17 mouse cellular contexts compared by ENCODE assay signal in genomic region chr11:69253131-69253530, GRCm38 (mm10). TPM values are rescaled to one million over a fixed set of nuclear protein-coding genes. Genes with fewer than 3 reads are reported as not detected.
DNase-seq lines count a peak whose midpoint lies in the region; ATAC-seq and TF ChIP-seq lines count a peak whose summit lies in the region.
"Had no signal": no experiment of that assay in that cellular context is flagged by ENCODE, and none has a peak within 500 bp of the region (broad histone marks: within the 10 kb centered on the region; RNA-seq: fewer than 3 reads in every experiment).

No protein-coding gene starts in this region.

- no peak for TF ChIP-seq CTCF in heart, postnatal 0 days (IDR thresholded peaks at IDR 0.05; ENCODE audit: low read depth)

- no peak for ATAC-seq in embryonic facial prominence, embryonic 13.5 days (ENCODE audit: insufficient number of reproducible peaks, insufficient read depth, low FRiP score, low TSS enrichment, low read depth)
- peak; percentile 75 for ATAC-seq in heart, postnatal 0 days (ENCODE audit: insufficient read depth, low read depth)
- no peak for ATAC-seq in midbrain, embryonic 12.5 days (ENCODE audit: low FRiP score, low read depth)
- no peak for ATAC-seq in midbrain, embryonic 16.5 days
- no peak for ATAC-seq in erythroblast, adult 5-6 weeks (replicated peaks; ENCODE audit: low FRiP score, poor library complexity, severe bottlenecking)
- ATAC-seq: forebrain, embryonic 13.5 days had no signal

- no peak for DNase-seq in embryonic facial prominence, embryonic 10.5 days (ENCODE audit: low spot score)
- DNase-seq in heart, postnatal 0 days (ENCODE audit: low spot score): peak; percentile 45
- DNase-seq in heart, postnatal 36 days: no peak
- DNase-seq in ovary, adult 18-20 months (ENCODE audit: low spot score): no peak
- DNase-seq: adrenal gland, postnatal 10 days; cerebellum, adult 9-10 months; embryo, embryonic 11 days; gastrocnemius, adult 2 months; thymus, postnatal 25 days had no signal

- peaks cover 31% of the 10 kb centered on the region for H3K4me1 ChIP-seq in embryonic facial prominence, embryonic 13.5 days
- peaks cover 18% of the 10 kb centered on the region for H3K4me1 ChIP-seq in embryonic facial prominence, embryonic 10.5 days
- H3K4me1 ChIP-seq in heart, postnatal 0 days (ENCODE audit: control insufficient read depth, insufficient read depth): no peaks in the 10 kb centered on the region; the same call in 1 of the 2 replicates
- H3K4me1 ChIP-seq in midbrain, embryonic 12.5 days: peaks cover 8% of the 10 kb centered on the region; the same call in 1 of the 2 replicates
- no peaks in the 10 kb centered on the region for H3K4me1 ChIP-seq in midbrain, embryonic 16.5 days (ENCODE audit: control insufficient read depth, insufficient read depth, low read length)
- H3K4me1 ChIP-seq: forebrain, embryonic 13.5 days had no signal

- intact Hi-C loops in heart, postnatal 36 days (cut with DNase I): no loop called here

- H3K4me2 ChIP-seq in embryonic facial prominence, embryonic 13.5 days: peak overlapping the region; percentile 33
- peak overlapping the region; percentile 31 for H3K4me2 ChIP-seq in heart, postnatal 0 days (ENCODE audit: low read depth, low read length)
- H3K4me2 ChIP-seq in midbrain, embryonic 12.5 days (replicated peaks): peak overlapping the region; percentile 18; the same call in 1 of the 2 replicates
- no peak overlapping the region for H3K4me2 ChIP-seq in midbrain, embryonic 16.5 days (ENCODE audit: low read length)
- H3K4me2 ChIP-seq: forebrain, embryonic 13.5 days; kidney, embryonic 15.5 days had no signal

- H3K9ac ChIP-seq in embryonic facial prominence, embryonic 13.5 days: no peak overlapping the region
- no peak overlapping the region for H3K9ac ChIP-seq in heart, postnatal 0 days (replicated peaks; ENCODE audit: low read depth, low read length)
- H3K9ac ChIP-seq in midbrain, embryonic 12.5 days (replicated peaks): no peak overlapping the region
- no peak overlapping the region for H3K9ac ChIP-seq in midbrain, embryonic 16.5 days (ENCODE audit: low read depth, low read length)
- H3K9ac ChIP-seq: forebrain, embryonic 13.5 days; kidney, embryonic 15.5 days; liver, embryonic 14.5 days had no signal

- TF ChIP-seq EP300 in heart, postnatal 0 days (IDR thresholded peaks at IDR 0.05; ENCODE audit: low read depth): no peak

- H3K27me3 ChIP-seq in embryonic facial prominence, embryonic 13.5 days: no peaks in the 10 kb centered on the region
- H3K27me3 ChIP-seq in embryonic facial prominence, embryonic 10.5 days (replicated peaks; ENCODE audit: low read depth, poor library complexity, severe bottlenecking): 0 out of 2 replicates have a peak, but pooled peaks cover under 1% of the 10 kb centered on the region
- H3K27me3 ChIP-seq in heart, postnatal 0 days (ENCODE audit: control insufficient read depth, insufficient read depth, low read length): no peaks in the 10 kb centered on the region
- no peaks in the 10 kb centered on the region for H3K27me3 ChIP-seq in midbrain, embryonic 12.5 days
- H3K27me3 ChIP-seq in midbrain, embryonic 16.5 days (ENCODE audit: control insufficient read depth, insufficient read depth, low read depth, low read length): no peaks in the 10 kb centered on the region

- peak overlapping the region; percentile 81 for H3K27ac ChIP-seq in embryonic facial prominence, embryonic 13.5 days
- no peak overlapping the region for H3K27ac ChIP-seq in embryonic facial prominence, embryonic 10.5 days (replicated peaks)
- peak overlapping the region; percentile 51 for H3K27ac ChIP-seq in heart, postnatal 0 days (ENCODE audit: low read depth)
- H3K27ac ChIP-seq in midbrain, embryonic 12.5 days (replicated peaks): no peak overlapping the region
- no peak overlapping the region for H3K27ac ChIP-seq in midbrain, embryonic 16.5 days (ENCODE audit: low read length)
- H3K27ac ChIP-seq: forebrain, embryonic 13.5 days; gastrocnemius, adult 2 months; kidney, embryonic 15.5 days; liver, embryonic 14.5 days had no signal

- no peaks in the 10 kb centered on the region for H3K9me3 ChIP-seq in embryonic facial prominence, embryonic 13.5 days
- H3K9me3 ChIP-seq in embryonic facial prominence, embryonic 10.5 days: no peaks in the 10 kb centered on the region
- no peaks in the 10 kb centered on the region for H3K9me3 ChIP-seq in heart, postnatal 0 days (replicated peaks; ENCODE audit: control insufficient read depth, low read length)
- H3K9me3 ChIP-seq in midbrain, embryonic 12.5 days: no peaks in the 10 kb centered on the region
- no peaks in the 10 kb centered on the region for H3K9me3 ChIP-seq in midbrain, embryonic 16.5 days (replicated peaks; ENCODE audit: control insufficient read depth, low read length, poor library complexity, severe bottlenecking)
- H3K9me3 ChIP-seq: forebrain, embryonic 13.5 days; kidney, embryonic 15.5 days had no signal

- 30% methylated on average over 9 of the region's 9 CpGs for WGBS in embryonic facial prominence, embryonic 13.5 days
- WGBS in embryonic facial prominence, embryonic 10.5 days: 55% methylated on average over 9 of the region's 9 CpGs
- WGBS in heart, postnatal 0 days: 10% methylated on average over 9 of the region's 9 CpGs
- WGBS in midbrain, embryonic 12.5 days: 33% methylated on average over 9 of the region's 9 CpGs
- WGBS in midbrain, embryonic 16.5 days: 28% methylated on average over 9 of the region's 9 CpGs

- no peaks in the 10 kb centered on the region for H3K36me3 ChIP-seq in embryonic facial prominence, embryonic 13.5 days
- H3K36me3 ChIP-seq in embryonic facial prominence, embryonic 10.5 days (replicated peaks): no peaks in the 10 kb centered on the region
- no peaks in the 10 kb centered on the region for H3K36me3 ChIP-seq in heart, postnatal 0 days (replicated peaks; ENCODE audit: control insufficient read depth, insufficient read depth, low read length)
- no peaks in the 10 kb centered on the region for H3K36me3 ChIP-seq in midbrain, embryonic 12.5 days
- no peaks in the 10 kb centered on the region for H3K36me3 ChIP-seq in midbrain, embryonic 16.5 days (ENCODE audit: control insufficient read depth, insufficient read depth, low read length)
- H3K36me3 ChIP-seq: kidney, embryonic 15.5 days had no signal

- H3K4me3 ChIP-seq in embryonic facial prominence, embryonic 13.5 days: no peak overlapping the region
- H3K4me3 ChIP-seq in embryonic facial prominence, embryonic 10.5 days: no peak overlapping the region
- H3K4me3 ChIP-seq in heart, postnatal 0 days (ENCODE audit: low read depth, low read length): no peak overlapping the region
- 0 out of 2 replicates have a peak overlapping the region, but pooled peaks have one; percentile 5 for H3K4me3 ChIP-seq in midbrain, embryonic 12.5 days
- H3K4me3 ChIP-seq in midbrain, embryonic 16.5 days (ENCODE audit: low read depth, low read length): no peak overlapping the region
- H3K4me3 ChIP-seq: forebrain, embryonic 13.5 days; gastrocnemius, adult 2 months; kidney, embryonic 15.5 days had no signal

RNA-seq across cellular contexts. Expression of gene Gucy2e, which starts 16.3 kb away (rescaled TPM):
- polyA plus RNA-seq in embryonic facial prominence, embryonic 13.5 days (2015; fragmentation: Nextera tagmentation; extraction: Ambion mirVana): 0.45 and 0.62 TPM in 2 replicates
- polyA plus RNA-seq in embryonic facial prominence, embryonic 10.5 days (2016; fragmentation: Nextera tagmentation; extraction: Ambion mirVana): not detected in 2 replicates
- 0.27 TPM in 1 of 2 replicates, not detected in the other for total RNA-seq in heart, postnatal 0 days (2014; rRNA removed; ENCODE audit: low replicate concordance)
- polyA plus RNA-seq in heart, postnatal 0 days (2015; fragmentation: Nextera tagmentation; extraction: Ambion mirVana): 0.07 and 0.15 TPM in 2 replicates
- total RNA-seq in heart, postnatal 36 days (2021): 1 to 10 TPM; 1.5 to 1.7 TPM
- polyA plus RNA-seq in midbrain, embryonic 12.5 days (2016; fragmentation: Nextera tagmentation; extraction: Ambion mirVana): 0.23 and 0.25 TPM in 2 replicates
- polyA plus RNA-seq in midbrain, embryonic 16.5 days (2015; fragmentation: Nextera tagmentation; extraction: Ambion mirVana): 0.51 and 0.67 TPM in 2 replicates
- total RNA-seq in erythroblast, adult 5-6 weeks (2015; ENCODE audit: low replicate concordance): not detected in 2 replicates
- under 0.01 TPM in 1 of 2 replicates, not detected in the other for total RNA-seq in erythroblast, adult 5-6 weeks (2017; ENCODE audit: low replicate concordance)
- total RNA-seq: adrenal gland, postnatal 10 days; gastrocnemius, adult 2 months; hematopoietic stem cell, adult 5-6 weeks had no signal
- polyA plus RNA-seq: liver, embryonic 14.5 days had no signal

RNA-seq across cellular contexts. Expression of gene Alox8, which starts 55.5 kb away (rescaled TPM):
- 0.23 and 0.52 TPM in 2 replicates for polyA plus RNA-seq in embryonic facial prominence, embryonic 13.5 days (2015; fragmentation: Nextera tagmentation; extraction: Ambion mirVana)
- 0.09 and 0.13 TPM in 2 replicates for polyA plus RNA-seq in embryonic facial prominence, embryonic 10.5 days (2016; fragmentation: Nextera tagmentation; extraction: Ambion mirVana)
- total RNA-seq in heart, postnatal 0 days (2014; rRNA removed; ENCODE audit: low replicate concordance): 3.0 and 3.7 TPM in 2 replicates
- polyA plus RNA-seq in heart, postnatal 0 days (2015; fragmentation: Nextera tagmentation; extraction: Ambion mirVana): 0.86 and 2.5 TPM in 2 replicates
- total RNA-seq in heart, postnatal 36 days (2021): 1 to 10 TPM; 1.4 to 2.1 TPM
- 0.13 TPM in 1 of 2 replicates, not detected in the other for polyA plus RNA-seq in midbrain, embryonic 12.5 days (2016; fragmentation: Nextera tagmentation; extraction: Ambion mirVana)
- polyA plus RNA-seq in midbrain, embryonic 16.5 days (2015; fragmentation: Nextera tagmentation; extraction: Ambion mirVana): 0.59 and 0.72 TPM in 2 replicates
- total RNA-seq in erythroblast, adult 5-6 weeks (2015; ENCODE audit: low replicate concordance): not detected in 2 replicates
- 0.34 TPM in 1 of 2 replicates, not detected in the other for total RNA-seq in erythroblast, adult 5-6 weeks (2017; ENCODE audit: low replicate concordance)
- total RNA-seq: adrenal gland, postnatal 10 days; gastrocnemius, adult 2 months had no signal
- polyA plus RNA-seq: forebrain, embryonic 13.5 days had no signal

Comparison
In these comparisons a context has a peak if more than half of its experiments do, and no peak if none do; other contexts are left out.
1. H3K27ac ChIP-seq: peak in embryonic facial prominence, embryonic 13.5 days (single experiment) and heart, postnatal 0 days (single experiment); none in embryonic facial prominence, embryonic 10.5 days (single experiment), midbrain, embryonic 12.5 days (single experiment) and midbrain, embryonic 16.5 days (single experiment).